Mouse (Mus musculus) lung, embryonic 16.5 days (tissue): ENCODE results near the gene Ly75. TPM values are rescaled to one million over a fixed set of nuclear protein-coding genes. Genes with fewer than 3 reads are reported as not detected.

ENCODE experiments used
- ATAC-seq: fragments of 200-750 bp; cut with Nextera tagmentation; 2 replicates; pipeline ENCODE4 v1.8.0; 2017; ENCODE audit warnings: low read depth, mild to moderate bottlenecking, moderate library complexity
- H3K27ac ChIP-seq: fragments of 300-500 bp; sonication (generic); 2 replicates; pipeline ENCODE4 v1.5.1; 2014; ENCODE audit warnings: mild to moderate bottlenecking, control low read depth, low read length
- H3K27me3 ChIP-seq: fragments of 300-500 bp; sonication (generic); 2 replicates; pipeline ENCODE4 v1.6.1; 2014; ENCODE audit warnings: low read depth, low read length, mixed read lengths; ENCODE audit not compliant: control insufficient read depth, insufficient read depth
- H3K36me3 ChIP-seq: fragments of 300-500 bp; sonication (generic); 2 replicates; pipeline ENCODE4 v1.6.1; 2014; ENCODE audit warnings: low read length; ENCODE audit not compliant: control insufficient read depth, insufficient read depth
- H3K4me1 ChIP-seq: fragments of 300-500 bp; sonication (generic); replicated peaks from 2 replicates; pipeline ENCODE4 v1.6.1; 2014; ENCODE audit warnings: low read length, mixed read lengths; ENCODE audit not compliant: control insufficient read depth, insufficient read depth
- H3K4me2 ChIP-seq: fragments of 300-500 bp; sonication (generic); 2 replicates; pipeline ENCODE4 v1.6.1; 2014; ENCODE audit warnings: low read depth, low read length, control low read depth
- H3K4me3 ChIP-seq: fragments of 300-500 bp; sonication (generic); 2 replicates; pipeline ENCODE4 v1.5.1; 2014; ENCODE audit warnings: mild to moderate bottlenecking, low read length, control low read depth
- H3K9ac ChIP-seq: fragments of 300-500 bp; sonication (generic); 2 replicates; pipeline ENCODE4 v1.6.1; 2014; ENCODE audit warnings: low read length, control low read depth
- H3K9me3 ChIP-seq: fragments of 300-500 bp; sonication (generic); 2 replicates; pipeline ENCODE4 v1.6.1; 2016; ENCODE audit warnings: low read length; ENCODE audit not compliant: control insufficient read depth
- WGBS: fragments of 180-500 bp; shearing (Covaris S2); extraction: QIAGEN DNeasy Blood & Tissue Kit; methylation state at CpG from one replicate; pipeline ENCODE4 v1.1.7; 2014; 5-methylcytosine and 5-hydroxymethylcytosine counted together
- polyA plus RNA-seq: library from polyadenylated mRNA; unstranded; fragments of >200 nt; fragmentation: Nextera tagmentation; extraction: Ambion mirVana; gene quantifications from 2 replicates; pipeline ENCODE4 v1.2.1, GENCODE M21; 2015

The Ly75 gene
- polyA plus RNA-seq, 1 experiment from 2014 or later, result 1.9 TPM

DNA sequence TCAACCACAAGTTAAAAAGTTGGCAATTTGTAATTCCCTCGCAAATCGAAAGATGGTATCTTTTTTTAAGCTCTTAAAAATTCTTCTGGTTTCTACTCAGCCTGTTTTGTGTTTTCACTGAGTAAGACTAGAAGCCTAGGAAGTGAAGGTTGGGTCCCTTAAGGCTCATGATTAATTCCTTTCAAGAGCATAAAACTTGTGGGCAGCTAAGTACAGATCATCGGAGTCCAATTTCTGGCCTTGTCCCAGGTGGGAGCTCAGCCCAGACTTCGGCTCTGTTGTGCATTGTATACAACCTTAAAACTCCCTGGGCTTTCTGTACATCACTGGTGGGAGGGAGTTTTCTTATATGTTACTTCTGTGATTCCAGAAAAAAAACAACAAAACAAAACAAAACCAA, 79.3 kb downstream of the Ly75 start:
- Histone ChIP-seq H3K27me3 (no peaks in the 10 kb centered on the region), H3K9me3 (no peaks in the 10 kb centered on the region), H3K4me1 (no peaks in the 10 kb centered on the region), H3K4me3 (no peak overlapping the region), H3K4me2 (no peak overlapping the region), H3K36me3 (no peaks in the 10 kb centered on the region), H3K9ac (no peak overlapping the region), H3K27ac (no peak overlapping the region)
- WGBS, result 77% methylated on average over 4 of the region's 4 CpGs
- no peak for ATAC-seq

- H3K4me1 ChIP-seq, result no peaks in the 10 kb centered on the region
- no peak for ATAC-seq
- no peaks in the 10 kb centered on the region for H3K9me3 ChIP-seq
- H3K4me2 ChIP-seq, result no peak overlapping the region
- no peak overlapping the region for H3K9ac ChIP-seq
- no peak overlapping the region for H3K27ac ChIP-seq
- H3K36me3 ChIP-seq, result no peaks in the 10 kb centered on the region
- WGBS, result 88% methylated on average over 2 of the region's 2 CpGs
- H3K27me3 ChIP-seq, result no peaks in the 10 kb centered on the region
- no peak overlapping the region for H3K4me3 ChIP-seq
These were observed 83.8 kb downstream of the Ly75 start for GRCm38 (mm10) chr2:60299323-60299722.

- H3K4me2 ChIP-seq, result no peak overlapping the region
- WGBS, result 75% methylated on average over 3 of the region's 3 CpGs
- H3K4me3 ChIP-seq, result no peak overlapping the region
- no peaks in the 10 kb centered on the region for H3K4me1 ChIP-seq
- no peak overlapping the region for H3K27ac ChIP-seq
- H3K9me3 ChIP-seq, result no peaks in the 10 kb centered on the region
- no peaks in the 10 kb centered on the region for H3K36me3 ChIP-seq
- H3K9ac ChIP-seq, result no peak overlapping the region
- no peaks in the 10 kb centered on the region for H3K27me3 ChIP-seq
- no peak for ATAC-seq
These were observed 84.8 kb downstream of the Ly75 start for GRCm38 (mm10) chr2:60298266-60298665.

DNA sequence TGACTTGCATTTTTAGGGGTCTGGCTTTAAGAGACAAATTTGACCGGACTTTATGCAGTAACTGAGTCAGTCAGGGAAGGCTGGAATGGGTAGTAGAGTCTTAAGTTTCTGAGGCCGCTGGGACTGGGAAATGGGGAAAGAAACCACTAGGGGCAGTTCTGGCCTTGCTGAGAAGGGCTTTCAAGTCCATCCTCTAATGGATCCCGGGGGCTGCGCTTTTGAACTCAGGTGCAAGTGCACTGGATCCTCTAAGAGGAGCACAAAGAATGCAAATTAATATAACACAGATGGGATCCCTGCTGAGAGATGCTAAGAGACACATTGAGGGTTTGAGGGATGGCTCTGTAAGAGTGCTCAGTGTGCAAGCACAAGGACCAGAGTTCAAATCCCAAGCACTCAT, 91.7 kb downstream of the Ly75 start:
- WGBS, result 85% methylated on average over 4 of the region's 4 CpGs

GRCm38 (mm10) chr2:60289451-60289850, 93.7 kb downstream of the Ly75 start:
- Histone ChIP-seq H3K4me1 (peaks cover under 1% of the 10 kb centered on the region; the same call in 1 of the 2 replicates), H3K9ac (no peak overlapping the region), H3K9me3 (no peaks in the 10 kb centered on the region), H3K4me3 (no peak overlapping the region), H3K27ac (peak overlapping the region; percentile 43; the same call in 1 of the 2 replicates), H3K36me3 (no peaks in the 10 kb centered on the region), H3K4me2 (no peak overlapping the region), H3K27me3 (no peaks in the 10 kb centered on the region)
- WGBS, result 25% methylated on average over 1 of the region's 1 CpGs
- ATAC-seq, result no peak

More for the DNA sequence above, 91.7 kb downstream of the Ly75 start:
- Histone ChIP-seq H3K9ac (no peak overlapping the region), H3K4me1 (no peaks in the 10 kb centered on the region), H3K36me3 (no peaks in the 10 kb centered on the region), H3K27ac (no peak overlapping the region), H3K27me3 (no peaks in the 10 kb centered on the region), H3K9me3 (no peaks in the 10 kb centered on the region), H3K4me2 (no peak overlapping the region), H3K4me3 (no peak overlapping the region)
- no peak for ATAC-seq

DNA sequence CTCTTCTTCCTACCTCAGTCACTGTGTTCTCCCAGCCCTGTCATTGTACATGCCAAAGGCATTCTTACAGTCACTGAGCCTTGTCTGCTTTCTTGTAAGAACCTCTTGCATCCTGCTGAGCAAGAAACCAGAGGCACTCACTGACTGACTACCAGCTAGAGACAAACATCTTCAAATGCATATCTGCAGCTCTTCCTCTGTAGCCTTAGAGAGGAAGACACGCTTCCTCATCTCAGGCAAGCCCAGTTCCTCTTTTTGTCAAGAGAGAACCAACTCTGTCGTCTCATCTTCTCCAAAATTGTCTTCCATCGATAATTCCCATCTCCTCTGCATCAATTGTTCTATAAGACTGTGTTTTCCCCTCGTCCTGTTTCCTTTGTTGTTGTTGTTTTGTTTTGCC, 94.5 kb downstream of the Ly75 start:
- no peaks in the 10 kb centered on the region for H3K9me3 ChIP-seq
- H3K4me3 ChIP-seq, result no peak overlapping the region
- peaks cover 3% of the 10 kb centered on the region; the same call in 1 of the 2 replicates for H3K4me1 ChIP-seq
- H3K4me2 ChIP-seq, result no peak overlapping the region
- no peaks in the 10 kb centered on the region for H3K27me3 ChIP-seq
- H3K36me3 ChIP-seq, result no peaks in the 10 kb centered on the region
- no peak overlapping the region for H3K9ac ChIP-seq
- WGBS, result 73% methylated on average over 4 of the region's 4 CpGs
- no peak for ATAC-seq
- no peak overlapping the region for H3K27ac ChIP-seq

GRCm38 (mm10) chr2:60285107-60285617, 97.9 kb downstream of the Ly75 start:
- peaks cover 12% of the 10 kb centered on the region for H3K4me1 ChIP-seq
- no peak overlapping the region for H3K27ac ChIP-seq
- H3K4me3 ChIP-seq, result no peak overlapping the region
- no peaks in the 10 kb centered on the region for H3K36me3 ChIP-seq
- H3K9me3 ChIP-seq, result no peaks in the 10 kb centered on the region
- no peak overlapping the region for H3K9ac ChIP-seq
- no peaks in the 10 kb centered on the region for H3K27me3 ChIP-seq
- ATAC-seq, result no peak
- WGBS, result 84% methylated on average over 8 of the region's 8 CpGs
- H3K4me2 ChIP-seq, result no peak overlapping the region

DNA sequence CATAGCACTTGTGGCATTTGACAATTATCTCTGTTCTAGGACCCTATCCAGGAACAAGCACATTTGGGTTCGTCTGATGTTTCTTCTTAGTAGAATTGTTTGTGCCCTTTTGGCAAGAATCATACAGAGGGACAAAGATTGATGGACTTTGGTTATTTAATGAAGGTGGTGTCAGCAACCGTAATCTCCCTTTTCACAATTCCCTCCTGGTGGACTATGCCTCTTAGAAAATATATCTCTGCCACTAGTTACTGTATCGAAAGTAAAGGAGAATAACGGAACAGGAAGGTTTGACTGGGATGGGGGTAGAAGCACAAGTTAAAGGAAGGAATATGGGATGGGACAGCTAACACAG, 98.7 kb downstream of the Ly75 start, which contains the start of gene Cd302:
Gene Cd302 (minus strand): TSS at position 22 of the 355 bp plus-strand sequence.
- Histone ChIP-seq H3K4me2 (peak within 1 kb of the TSS; percentile 93), H3K9me3 (no peaks in the 10 kb centered on the region), H3K27ac (peak within 1 kb of the TSS; percentile 58), H3K27me3 (no peaks in the 10 kb centered on the region), H3K4me1 (peaks cover 12% of the 10 kb centered on the region), H3K36me3 (no peaks in the 10 kb centered on the region), H3K4me3 (peak within 1 kb of the TSS; percentile 59), H3K9ac (peak within 1 kb of the TSS; percentile 74)
- WGBS, result 39% methylated on average over 4 of the region's 4 CpGs
- ATAC-seq, result no peak

DNA sequence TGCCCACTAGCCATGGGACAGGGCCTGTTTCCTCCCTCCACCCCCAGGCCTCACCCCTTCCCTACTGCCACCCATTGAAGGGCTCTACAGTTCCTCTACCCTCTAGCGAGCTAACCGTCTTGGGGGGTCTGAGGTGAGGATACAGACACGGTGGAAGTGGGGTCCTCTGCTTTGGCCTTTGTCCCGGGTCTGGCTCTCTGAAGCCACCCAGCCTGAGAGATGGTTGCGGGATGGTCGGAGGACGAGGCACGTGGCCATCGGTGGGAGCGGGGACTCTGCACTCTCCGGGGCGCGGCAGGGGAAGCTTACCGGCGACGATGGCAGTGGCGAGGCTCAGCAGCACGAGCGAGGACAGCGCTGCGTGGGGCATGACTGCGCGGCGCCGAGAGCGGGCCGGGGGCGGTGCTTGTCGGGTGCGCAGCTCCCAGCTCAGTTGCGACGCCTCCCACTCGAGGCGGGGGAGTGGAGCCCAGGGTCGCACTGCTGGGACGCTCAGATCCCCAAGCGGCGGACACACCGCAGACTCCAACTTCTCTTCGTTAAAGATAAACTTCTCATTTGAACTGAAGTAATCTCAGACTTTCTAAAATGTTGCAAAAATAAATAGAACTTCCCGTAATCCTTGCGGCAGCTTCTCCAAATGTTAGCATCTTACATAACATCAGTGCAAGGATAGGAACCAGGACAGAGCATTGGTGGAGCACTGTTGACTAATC, 99.2 kb downstream of the Ly75 start:
- no peaks in the 10 kb centered on the region for H3K27me3 ChIP-seq
- no peaks in the 10 kb centered on the region for H3K9me3 ChIP-seq
- H3K4me3 ChIP-seq, result peak overlapping the region; percentile 59
- peak overlapping the region; percentile 74 for H3K9ac ChIP-seq
- peak overlapping the region; percentile 58 for H3K27ac ChIP-seq
- WGBS, result under 1% methylated on average over 42 of the region's 42 CpGs
- peak; percentile 93 for ATAC-seq
- peak overlapping the region; percentile 93 for H3K4me2 ChIP-seq
- H3K4me1 ChIP-seq, result peaks cover 12% of the 10 kb centered on the region
- H3K36me3 ChIP-seq, result no peaks in the 10 kb centered on the region
